Mouse (Mus musculus): ENCODE results near the gene Rfx3. TPM values are rescaled to one million over a fixed set of nuclear protein-coding genes. Genes with fewer than 3 reads are reported as not detected.

The Rfx3 gene
- total RNA-seq, 2 experiments from 2014 or later: 76.3 to 82.1 TPM

DNA sequence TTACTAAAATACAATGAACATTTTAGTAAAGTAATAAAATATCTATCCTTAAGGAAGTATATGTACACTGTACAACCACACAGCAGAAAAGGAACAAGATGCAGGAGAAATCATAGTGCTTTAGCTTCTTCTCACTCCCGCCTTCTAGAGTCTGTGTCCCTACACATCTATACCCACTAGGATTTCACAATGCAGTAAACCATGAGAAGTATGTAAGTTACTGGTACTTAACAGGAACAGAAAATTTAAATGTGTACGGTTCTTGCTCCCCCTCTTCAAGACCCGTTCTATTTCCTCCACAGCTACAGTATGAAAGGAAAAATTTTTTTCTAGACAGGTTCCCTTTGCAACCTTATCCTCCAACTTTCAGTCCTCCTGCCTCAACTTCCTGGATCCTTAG, 8.3 kb downstream of the Rfx3 start:
- intact Hi-C loops (cut with DNase I): loop anchor here (2.0 to 10.0 kb wide), 4 partner anchors 88 to 444 kb away; no protein-coding TSS in a partner anchor
- no peak for DNase-seq (ENCODE audit: extremely low spot score in 1 of 2, low spot score in 2 of 2)
- Histone ChIP-seq H3K4me3 (no peak overlapping the region), H3K27ac (no peak overlapping the region)
- TF ChIP-seq CTCF (IDR thresholded peaks at IDR 0.05): no peak

DNA sequence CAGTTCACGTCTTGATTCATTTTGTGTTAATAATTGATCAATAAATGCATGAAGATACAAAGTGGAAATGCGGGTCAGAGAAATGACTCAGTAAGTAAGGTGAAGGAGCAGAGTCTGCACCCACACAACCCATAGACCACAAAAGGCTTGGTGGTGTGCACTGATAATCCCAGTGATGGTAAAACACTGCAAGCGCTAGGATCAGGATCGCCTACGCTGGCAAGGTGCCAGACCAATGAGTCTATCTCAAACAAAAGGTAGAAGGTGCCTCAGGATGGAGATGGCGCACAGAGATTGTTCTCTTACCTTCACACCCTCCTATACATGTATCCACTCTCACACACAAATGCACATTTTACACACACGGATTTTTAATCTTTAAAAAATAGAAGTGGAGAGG, 18.2 kb downstream of the Rfx3 start:
- intact Hi-C loops (cut with DNase I): no loop called here
- H3K27ac ChIP-seq: no peak overlapping the region

DNA sequence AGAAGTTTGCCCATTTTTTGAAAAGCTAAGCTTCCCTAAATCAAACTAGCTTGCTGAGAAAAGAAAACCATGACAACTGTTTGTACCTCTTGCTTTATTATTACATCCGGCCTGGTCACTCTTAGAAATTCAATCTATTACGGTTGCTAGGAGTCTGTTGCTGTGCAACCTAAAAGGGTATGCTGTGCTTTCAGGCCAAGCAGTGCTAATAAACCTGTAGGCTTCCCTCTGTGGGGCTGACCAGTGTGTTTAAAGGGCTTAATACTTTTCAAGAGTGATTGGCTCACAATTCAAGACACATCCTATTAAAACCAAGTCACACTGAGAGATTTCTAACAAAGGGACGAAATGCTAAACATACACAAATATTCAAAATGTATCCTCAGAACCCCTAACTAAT, 22.2 kb downstream of the Rfx3 start:
- Histone ChIP-seq H3K4me3 (no peak overlapping the region), H3K27ac (no peak overlapping the region)
- intact Hi-C loops (cut with DNase I): no loop called here
- no peak for TF ChIP-seq CTCF (IDR thresholded peaks at IDR 0.05)
- DNase-seq (ENCODE audit: extremely low spot score in 1 of 2, low spot score in 2 of 2): no peak

More for the DNA sequence above, 18.2 kb downstream of the Rfx3 start:
- no peak for TF ChIP-seq CTCF (IDR thresholded peaks at IDR 0.05)
- no peak for DNase-seq (ENCODE audit: extremely low spot score in 1 of 2, low spot score in 2 of 2)
- H3K4me3 ChIP-seq: no peak overlapping the region

GRCm38 (mm10) chr19:27967590-27967989, 43.4 kb downstream of the Rfx3 start:
- intact Hi-C loops (cut with DNase I): no loop called here
- Histone ChIP-seq H3K27ac (no peak overlapping the region), H3K4me3 (no peak overlapping the region)
- TF ChIP-seq CTCF (IDR thresholded peaks at IDR 0.05): no peak
- DNase-seq (ENCODE audit: extremely low spot score in 1 of 2, low spot score in 2 of 2): no peak

DNA sequence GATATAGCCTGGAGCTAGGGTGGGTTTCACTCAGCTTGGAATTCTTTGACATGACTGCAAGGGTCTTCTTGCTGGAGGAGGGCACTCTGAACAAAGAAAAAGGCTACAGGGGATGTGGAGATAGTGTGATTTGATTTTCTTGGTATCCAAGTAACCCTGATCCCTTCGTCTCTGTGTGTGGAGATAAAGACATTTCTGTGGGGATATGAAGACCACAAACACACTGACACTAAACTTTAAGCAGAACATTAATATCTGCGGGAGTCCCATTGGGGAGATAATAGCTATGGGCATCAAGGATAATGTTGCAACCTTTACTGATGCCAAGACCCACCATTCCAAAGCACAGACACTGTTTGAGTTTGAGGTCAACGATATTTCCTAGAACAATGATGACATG, 49.7 kb downstream of the Rfx3 start:
- intact Hi-C loops (cut with DNase I): no loop called here
- Histone ChIP-seq H3K4me3 (no peak overlapping the region), H3K27ac (no peak overlapping the region)
- no peak for TF ChIP-seq CTCF (IDR thresholded peaks at IDR 0.05)
- DNase-seq (ENCODE audit: extremely low spot score in 1 of 2, low spot score in 2 of 2): no peak

- Histone ChIP-seq H3K4me3 (no peak overlapping the region), H3K27ac (no peak overlapping the region)
- no peak for TF ChIP-seq CTCF (IDR thresholded peaks at IDR 0.05)
- DNase-seq (ENCODE audit: extremely low spot score in 1 of 2, low spot score in 2 of 2): no peak
- intact Hi-C loops (cut with DNase I): no loop called here
Measured at GRCm38 (mm10) chr19:27935453-27935852, 75.5 kb downstream of the Rfx3 start.

GRCm38 (mm10) chr19:27931136-27931535, 79.8 kb downstream of the Rfx3 start:
- H3K4me3 ChIP-seq: no peak overlapping the region
- intact Hi-C loops (cut with DNase I): no loop called here
- no peak for DNase-seq (ENCODE audit: extremely low spot score in 1 of 2, low spot score in 2 of 2)
- no peak overlapping the region for H3K27ac ChIP-seq
- TF ChIP-seq CTCF (IDR thresholded peaks at IDR 0.05): peak; percentile 17

- intact Hi-C loops (cut with DNase I): no loop called here
- no peak for DNase-seq (ENCODE audit: extremely low spot score in 1 of 2, low spot score in 2 of 2)
- Histone ChIP-seq H3K4me3 (no peak overlapping the region), H3K27ac (no peak overlapping the region)
- no peak for TF ChIP-seq CTCF (IDR thresholded peaks at IDR 0.05)
Measured at GRCm38 (mm10) chr19:27926378-27926777, 84.6 kb downstream of the Rfx3 start.

- intact Hi-C loops (cut with DNase I): loop anchor here (10.0 kb wide), 1 partner anchor 86 kb away; no protein-coding TSS in a partner anchor
- Histone ChIP-seq H3K27ac (no peak overlapping the region), H3K4me3 (no peak overlapping the region)
- DNase-seq (ENCODE audit: extremely low spot score in 1 of 2, low spot score in 2 of 2): no peak
- peak; percentile 56 for TF ChIP-seq CTCF (IDR thresholded peaks at IDR 0.05)
Measured at GRCm38 (mm10) chr19:27919040-27919439, 91.9 kb downstream of the Rfx3 start.

DNA sequence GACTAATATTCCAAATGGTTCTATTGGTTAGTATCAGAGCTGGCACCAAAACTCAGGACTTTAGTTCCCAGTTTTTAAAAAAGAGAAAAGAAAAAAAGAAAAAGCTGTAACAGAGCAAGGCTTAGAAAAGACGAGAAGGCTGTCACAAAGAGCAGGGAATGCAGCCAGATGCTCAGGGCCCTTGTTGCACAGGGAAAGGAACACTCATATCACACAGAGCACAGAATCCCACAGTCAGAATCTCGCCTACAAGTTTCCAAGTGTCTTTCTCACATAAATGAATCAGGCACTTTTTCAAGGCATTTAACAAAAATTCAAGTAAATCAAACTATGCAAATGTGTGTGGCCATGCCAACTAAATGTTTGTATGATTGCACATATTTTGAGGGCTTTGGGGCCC, 94.5 kb downstream of the Rfx3 start:
- intact Hi-C loops (cut with DNase I): loop anchor here (10.0 kb wide), 1 partner anchor 88 kb away; no protein-coding TSS in a partner anchor
- no peak for TF ChIP-seq CTCF (IDR thresholded peaks at IDR 0.05)
- Histone ChIP-seq H3K4me3 (no peak overlapping the region), H3K27ac (peak overlapping the region; percentile 42; the same call in 1 of the 2 replicates)
- no peak for DNase-seq (ENCODE audit: extremely low spot score in 1 of 2, low spot score in 2 of 2)

DNA sequence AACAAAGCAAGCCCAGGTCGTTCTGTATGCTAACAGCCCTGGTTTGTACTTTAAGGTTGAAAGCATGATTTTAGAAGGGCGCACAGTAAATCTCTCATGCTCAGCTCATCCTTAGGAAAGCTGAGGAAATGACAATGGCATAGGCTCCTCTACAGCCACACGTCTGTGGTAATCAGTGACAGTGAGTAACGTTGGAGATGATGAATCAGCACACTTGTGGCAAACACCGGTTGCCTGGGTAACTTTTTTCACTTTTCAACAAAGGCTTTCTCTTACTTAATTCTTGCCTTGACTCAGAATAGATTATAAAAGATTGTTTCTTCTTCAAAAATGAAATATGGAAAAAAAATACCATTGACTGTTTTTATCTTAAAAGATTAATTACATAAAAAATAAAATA, 104.0 kb downstream of the Rfx3 start:
- Histone ChIP-seq H3K27ac (no peak overlapping the region), H3K4me3 (no peak overlapping the region)
- DNase-seq (ENCODE audit: extremely low spot score in 1 of 2, low spot score in 2 of 2): no peak
- intact Hi-C loops (cut with DNase I): no loop called here
- no peak for TF ChIP-seq CTCF (IDR thresholded peaks at IDR 0.05)

- TF ChIP-seq CTCF (IDR thresholded peaks at IDR 0.05): no peak
- Histone ChIP-seq H3K4me3 (no peak overlapping the region), H3K27ac (no peak overlapping the region)
- DNase-seq (ENCODE audit: extremely low spot score in 1 of 2, low spot score in 2 of 2): no peak
- intact Hi-C loops (cut with DNase I): no loop called here
Measured at GRCm38 (mm10) chr19:27905976-27906375, 105.0 kb downstream of the Rfx3 start.

DNA sequence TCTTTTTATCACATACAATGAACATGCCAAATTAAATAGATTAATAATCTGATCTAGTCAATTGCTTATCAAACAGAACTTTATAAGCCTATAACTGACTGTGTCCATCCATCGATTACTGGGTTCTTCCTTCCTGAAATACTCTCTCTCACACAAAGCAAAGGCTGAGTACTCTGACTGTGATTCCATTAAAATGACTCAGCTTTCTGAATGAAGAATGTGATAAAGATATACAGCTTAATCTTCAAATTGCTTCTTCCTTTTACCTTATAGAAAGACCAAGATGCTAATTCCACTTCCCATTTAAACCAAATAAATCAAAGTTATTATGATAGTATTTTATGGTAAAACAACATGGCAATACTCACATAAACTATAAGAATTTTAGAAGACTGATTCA, 105.8 kb downstream of the Rfx3 start:
- Histone ChIP-seq H3K4me3 (no peak overlapping the region), H3K27ac (peak overlapping the region; percentile 60; the same call in 1 of the 2 replicates)
- no peak for DNase-seq (ENCODE audit: extremely low spot score in 1 of 2, low spot score in 2 of 2)
- TF ChIP-seq CTCF (IDR thresholded peaks at IDR 0.05): no peak
- intact Hi-C loops (cut with DNase I): no loop called here

All from left cerebral cortex, adult 2 months (tissue).